Mouse (Mus musculus) testis, adult 2 months (tissue): Measurements from ENCODE around the gene Slc44a3.

ENCODE experiments used
- CTCF ChIP-seq: fragments of 200-500 bp; IDR thresholded peaks from 2 replicates; pipeline ENCODE4 v1.5.1; 2012; ENCODE audit warnings: low read depth, mild to moderate bottlenecking, inconsistent platforms, low read length, moderate library complexity; ENCODE audit not compliant: control insufficient read depth, insufficient read depth, insufficient replicate concordance
- POLR2A ChIP-seq: fragments of 200-500 bp; IDR thresholded peaks from 2 replicates; pipeline ENCODE4 v1.6.1; 2012; ENCODE audit warnings: low read depth, mild to moderate bottlenecking, inconsistent platforms, low read length, moderate library complexity; ENCODE audit not compliant: control insufficient read depth

- TF ChIP-seq POLR2A (no peak), CTCF (peak; percentile 2; the same call in 1 of the 2 replicates)
Observed at GRCm38 (mm10) chr3:121426621-121427519, 105.3 kb downstream of the Slc44a3 start.
